Mouse (Mus musculus): ENCODE measurements around the gene C1qtnf7.
A peak's percentile ranks its signal among the peaks of the same experiment; 100 is the strongest.

The C1qtnf7 gene

GRCm38 (mm10) chr5:43539871-43540270 is 24.5 kb downstream of the C1qtnf7 start:
- DNase-seq (ENCODE audit: low spot score) = no peak

- DNase-seq (ENCODE audit: low spot score) = no peak
Measured at GRCm38 (mm10) chr5:43541492-43541891, 26.2 kb downstream of the C1qtnf7 start.

- no peak for DNase-seq (ENCODE audit: low spot score)
Measured at GRCm38 (mm10) chr5:43542246-43542845, 27.0 kb downstream of the C1qtnf7 start.

GRCm38 (mm10) chr5:43549951-43550350 is 34.6 kb downstream of the C1qtnf7 start:
- DNase-seq (ENCODE audit: low spot score) = no peak

- DNase-seq (ENCODE audit: low spot score) = no peak
Measured at GRCm38 (mm10) chr5:43550444-43550843, 35.1 kb downstream of the C1qtnf7 start.

GRCm38 (mm10) chr5:43554871-43555270 is 39.5 kb downstream of the C1qtnf7 start:
- DNase-seq (ENCODE audit: low spot score) = peak; percentile 39

- no peak for DNase-seq (ENCODE audit: low spot score)
Measured at GRCm38 (mm10) chr5:43555406-43555805, 40.1 kb downstream of the C1qtnf7 start.

- DNase-seq (ENCODE audit: low spot score) = no peak
Measured at GRCm38 (mm10) chr5:43557436-43557835, 42.1 kb downstream of the C1qtnf7 start.

GRCm38 (mm10) chr5:43561639-43562252 is 46.4 kb downstream of the C1qtnf7 start:
- DNase-seq (ENCODE audit: low spot score) = no peak

- no peak for DNase-seq (ENCODE audit: low spot score)
Measured at GRCm38 (mm10) chr5:43569720-43570359, 54.5 kb downstream of the C1qtnf7 start.

- DNase-seq (ENCODE audit: low spot score) = peak; percentile 15
Measured at GRCm38 (mm10) chr5:43582876-43583275, 67.5 kb downstream of the C1qtnf7 start.

GRCm38 (mm10) chr5:43583326-43584120 is 68.2 kb downstream of the C1qtnf7 start:
- no peak for DNase-seq (ENCODE audit: low spot score)

- no peak for DNase-seq (ENCODE audit: low spot score)
Measured at GRCm38 (mm10) chr5:43584464-43584863, 69.1 kb downstream of the C1qtnf7 start.

- no peak for DNase-seq (ENCODE audit: low spot score)
Measured at GRCm38 (mm10) chr5:43585406-43586245, 70.3 kb downstream of the C1qtnf7 start.

- DNase-seq (ENCODE audit: low spot score) = no peak
Measured at GRCm38 (mm10) chr5:43588791-43589439, 73.6 kb downstream of the C1qtnf7 start.

- no peak for DNase-seq (ENCODE audit: low spot score)
Measured at GRCm38 (mm10) chr5:43589440-43589830, 74.1 kb downstream of the C1qtnf7 start.

- DNase-seq (ENCODE audit: low spot score) = no peak
Measured at GRCm38 (mm10) chr5:43590311-43590731, 75.0 kb downstream of the C1qtnf7 start.

- DNase-seq (ENCODE audit: low spot score) = no peak
Measured at GRCm38 (mm10) chr5:43601601-43602000, 86.3 kb downstream of the C1qtnf7 start.

- no peak for DNase-seq (ENCODE audit: low spot score)
Measured at GRCm38 (mm10) chr5:43602518-43602917, 87.2 kb downstream of the C1qtnf7 start.

GRCm38 (mm10) chr5:43603559-43603958 is 88.2 kb downstream of the C1qtnf7 start:
- DNase-seq (ENCODE audit: low spot score) = no peak

- no peak for DNase-seq (ENCODE audit: low spot score)
Measured at GRCm38 (mm10) chr5:43608073-43608472, 92.7 kb downstream of the C1qtnf7 start.

Data from retina, embryonic 14.5 days (tissue).